Mouse (Mus musculus) kidney, adult 2 months (tissue): ENCODE measurements at regions not wholly inside any gene's neighbourhood (a gene's known extent, or its start where the extent isn't known, plus 50 kb on each side); places are given as distances from the start of the nearest gene placed in this dataset.

Experiments used
- CTCF ChIP-seq: fragments of 200-500 bp; conservative IDR thresholded peaks from 2 replicates; pipeline ENCODE4 v1.5.1; 2011; ENCODE audit warnings: low read depth, mild to moderate bottlenecking, control low read depth, low read length, moderate library complexity, mixed read lengths; ENCODE audit not compliant: insufficient read depth, insufficient read length
- POLR2A ChIP-seq: fragments of 200-500 bp; IDR thresholded peaks from one replicate; pipeline ENCODE4 v1.6.1; 2011; ENCODE audit warnings: low read depth, low read length, control low read depth

- no peak for TF ChIP-seq CTCF
- TF ChIP-seq POLR2A = no peak
These were observed 1513.5 kb upstream of the Map3k7 start for GRCm38 (mm10) chr4:30450395-30450794.
